Mouse (Mus musculus): Measurements from ENCODE around the gene Pygo2.

DNA sequence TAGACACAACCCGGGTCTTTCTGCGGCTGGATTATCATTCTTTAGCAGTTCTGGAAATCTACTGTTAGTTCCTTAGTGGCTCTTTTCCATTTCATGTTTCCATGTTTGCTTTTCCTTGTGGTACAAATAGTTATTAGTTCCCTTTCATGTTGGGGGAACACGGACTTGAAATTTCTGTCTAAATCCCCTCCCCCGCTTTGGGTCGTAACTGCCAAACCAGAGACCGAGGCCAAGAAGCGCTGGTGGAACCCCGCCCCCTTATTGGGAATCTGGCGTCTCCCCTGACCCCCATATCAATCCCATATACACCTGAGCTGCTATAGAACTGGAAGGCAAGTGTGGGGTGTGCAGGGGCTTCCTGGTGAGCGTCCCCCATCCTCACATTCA lies 34.6 kb upstream of the Pygo2 start:
- TF ChIP-seq POLR2A (IDR thresholded peaks at IDR 0.05; ENCODE audit: low read depth, low read length) (no peak), CTCF (conservative IDR thresholded peaks at IDR 0.05; ENCODE audit: insufficient read depth, insufficient read length, low read depth, low read length) (no peak)
